Mouse (Mus musculus) kidney, postnatal 0 days (tissue): ENCODE measurements around the gene Rbp4. TPM values are rescaled to one million over a fixed set of nuclear protein-coding genes. Genes with fewer than 3 reads are reported as not detected.

ENCODE experiments used
- ATAC-seq: fragments of 200-750 bp; cut with Nextera tagmentation; replicated peaks from 2 replicates; pipeline ENCODE4 v1.8.0; 2017; ENCODE audit warnings: low read depth, moderate number of reproducible peaks, moderate TSS enrichment, moderate library complexity; ENCODE audit not compliant: low FRiP score
- DNase-seq: peaks from one replicate; pipeline ENCODE4 v3.0.0-alpha.2; 2016; ENCODE audit warnings: low spot score
- H3K27ac ChIP-seq: fragments of 300-500 bp; sonication (generic); 2 replicates; pipeline ENCODE4 v1.5.1; 2014; ENCODE audit warnings: mild to moderate bottlenecking
- H3K27me3 ChIP-seq: fragments of 300-500 bp; sonication (generic); 2 replicates; pipeline ENCODE4 v1.6.1; 2014; ENCODE audit warnings: low read length, mixed read lengths; ENCODE audit not compliant: insufficient read depth
- H3K36me3 ChIP-seq: fragments of 300-500 bp; sonication (generic); 2 replicates; pipeline ENCODE4 v1.6.1; 2014; ENCODE audit warnings: low read length, mixed read lengths; ENCODE audit not compliant: insufficient read depth
- H3K4me1 ChIP-seq: fragments of 300-500 bp; sonication (generic); replicated peaks from 2 replicates; pipeline ENCODE4 v1.6.1; 2014; ENCODE audit warnings: antibody characterized with exemption, low read length, mixed read lengths; ENCODE audit not compliant: insufficient read depth
- H3K4me2 ChIP-seq: fragments of 300-500 bp; sonication (generic); 2 replicates; pipeline ENCODE4 v1.6.1; 2014; ENCODE audit warnings: mild to moderate bottlenecking, low read length, moderate library complexity, mixed read lengths
- H3K4me3 ChIP-seq: fragments of 300-500 bp; sonication (generic); replicated peaks from 2 replicates; pipeline ENCODE4 v1.5.1; 2014; ENCODE audit warnings: low read depth, low read length
- H3K9ac ChIP-seq: fragments of 300-500 bp; sonication (generic); 2 replicates; pipeline ENCODE4 v1.6.1; 2014; ENCODE audit warnings: low read depth, low read length
- H3K9me3 ChIP-seq: fragments of 300-500 bp; sonication (generic); replicated peaks from 2 replicates; pipeline ENCODE4 v1.6.1; 2016; ENCODE audit warnings: low read length, inconsistent platforms, mixed read lengths
- CTCF ChIP-seq: IDR thresholded peaks from 2 replicates; pipeline ENCODE4 v1.5.1; 2016; ENCODE audit warnings: antibody characterized with exemption, low read depth, mild to moderate bottlenecking, moderate library complexity
- WGBS: fragments of 180-500 bp; shearing (Covaris S2); extraction: QIAGEN DNeasy Blood & Tissue Kit; methylation state at CpG from one replicate; pipeline ENCODE4 v1.1.7; 2014; 5-methylcytosine and 5-hydroxymethylcytosine counted together
- polyA plus RNA-seq: library from polyadenylated mRNA; unstranded; fragments of >200 nt; fragmentation: Nextera tagmentation; extraction: Ambion mirVana; gene quantifications from 2 replicates; pipeline ENCODE4 v1.2.1, GENCODE M21; 2015

Gene Rbp4
- polyA plus RNA-seq, 1 experiment from 2014 or later = 11.5 TPM

DNA sequence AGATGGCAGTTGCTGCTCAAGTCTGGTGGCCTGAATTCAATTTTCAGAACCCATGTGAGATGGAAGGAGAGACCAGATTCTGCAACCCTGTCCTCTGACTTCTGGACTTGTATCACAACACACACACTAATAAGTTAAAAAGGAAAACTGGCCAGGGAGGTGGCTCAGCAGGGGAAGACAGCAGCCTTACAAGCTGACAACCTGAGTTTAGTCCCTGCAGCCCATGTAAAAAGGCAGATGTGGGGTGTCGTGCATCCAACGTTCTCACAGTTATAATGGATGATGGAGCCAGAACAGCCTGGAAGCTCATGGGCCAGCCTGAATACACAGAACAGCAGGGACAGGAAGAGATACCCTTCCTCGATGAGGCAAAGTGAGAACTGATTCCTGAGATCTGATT lies 43.7 kb downstream of the Rbp4 start:
- no peak for TF ChIP-seq CTCF
- Histone ChIP-seq H3K36me3 (no peaks in the 10 kb centered on the region), H3K4me1 (no peaks in the 10 kb centered on the region), H3K9ac (no peak overlapping the region), H3K4me3 (no peak overlapping the region), H3K9me3 (no peaks in the 10 kb centered on the region), H3K27ac (no peak overlapping the region), H3K4me2 (no peak overlapping the region), H3K27me3 (no peaks in the 10 kb centered on the region)
- DNase-seq (no peak), ATAC-seq (no peak)
- WGBS = 59% methylated on average over 3 of the region's 3 CpGs

DNA sequence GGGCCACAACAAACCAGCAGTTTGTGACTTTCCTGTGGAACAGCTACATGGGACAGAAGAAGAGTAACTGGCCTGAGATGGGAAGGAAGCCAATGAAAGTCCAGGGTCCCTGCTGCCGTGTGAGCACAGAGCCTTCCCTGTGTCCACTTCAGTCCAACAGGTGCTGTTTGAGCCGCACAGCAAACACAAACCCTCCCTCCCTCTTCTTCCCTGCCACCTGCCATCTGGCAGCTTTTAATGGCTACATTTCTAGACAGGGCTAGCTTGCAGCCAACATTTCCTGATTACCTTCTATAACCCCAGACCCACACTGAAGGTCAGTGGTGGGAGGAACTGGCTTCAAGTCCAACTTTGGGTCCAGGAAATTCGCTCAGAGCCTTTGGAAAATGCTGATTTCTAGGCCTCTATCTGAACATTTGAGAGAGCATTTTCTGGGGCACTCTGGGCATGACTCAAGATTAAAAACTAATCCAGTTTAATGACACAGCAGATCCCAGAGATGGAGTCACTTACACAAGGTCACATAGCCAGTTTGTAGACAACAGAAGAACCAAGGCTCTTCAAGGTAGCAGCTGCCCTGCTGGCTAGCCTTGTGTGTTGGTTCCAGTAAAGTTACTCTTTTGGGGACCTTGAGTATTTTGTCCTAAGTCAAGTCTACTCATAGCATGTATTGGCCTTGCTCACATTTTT lies 47.1 kb downstream of the Rbp4 start:
- H3K9me3 ChIP-seq = no peaks in the 10 kb centered on the region
- H3K4me1 ChIP-seq = no peaks in the 10 kb centered on the region
- no peak overlapping the region for H3K4me3 ChIP-seq
- no peak overlapping the region for H3K9ac ChIP-seq
- WGBS = 56% methylated on average over 3 of the region's 3 CpGs
- DNase-seq (no peak), ATAC-seq (no peak)
- no peak overlapping the region for H3K4me2 ChIP-seq
- no peaks in the 10 kb centered on the region for H3K36me3 ChIP-seq
- no peak overlapping the region for H3K27ac ChIP-seq
- TF ChIP-seq CTCF = no peak
- no peaks in the 10 kb centered on the region for H3K27me3 ChIP-seq

DNA sequence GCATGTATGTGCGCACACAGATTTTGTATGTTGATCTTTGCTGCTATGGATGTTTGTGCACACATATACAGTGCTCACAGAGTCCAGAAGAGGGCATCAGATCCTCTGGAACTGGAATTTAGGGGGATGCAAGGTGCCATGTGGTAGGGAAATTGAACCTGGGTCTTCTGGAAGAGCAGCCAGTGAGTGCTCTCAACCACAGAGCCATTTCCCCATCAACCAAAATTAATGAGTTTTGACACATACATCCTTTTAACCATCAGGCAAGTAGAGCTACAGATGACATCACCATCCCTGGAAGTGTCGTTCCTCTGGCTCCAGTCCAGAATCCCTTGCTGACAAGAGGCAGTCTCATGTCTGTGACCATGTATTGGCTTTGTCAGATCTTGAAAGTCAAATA lies 48.8 kb downstream of the Rbp4 start:
- Histone ChIP-seq H3K9ac (no peak overlapping the region), H3K4me3 (no peak overlapping the region), H3K36me3 (peaks cover 13% of the 10 kb centered on the region; the same call in 1 of the 2 replicates), H3K27ac (no peak overlapping the region), H3K4me2 (no peak overlapping the region), H3K9me3 (no peaks in the 10 kb centered on the region), H3K27me3 (no peaks in the 10 kb centered on the region), H3K4me1 (no peaks in the 10 kb centered on the region)
- TF ChIP-seq CTCF = peak; percentile 61
- ATAC-seq = no peak
- 66% methylated on average over 2 of the region's 2 CpGs for WGBS
- DNase-seq = peak; percentile 7

DNA sequence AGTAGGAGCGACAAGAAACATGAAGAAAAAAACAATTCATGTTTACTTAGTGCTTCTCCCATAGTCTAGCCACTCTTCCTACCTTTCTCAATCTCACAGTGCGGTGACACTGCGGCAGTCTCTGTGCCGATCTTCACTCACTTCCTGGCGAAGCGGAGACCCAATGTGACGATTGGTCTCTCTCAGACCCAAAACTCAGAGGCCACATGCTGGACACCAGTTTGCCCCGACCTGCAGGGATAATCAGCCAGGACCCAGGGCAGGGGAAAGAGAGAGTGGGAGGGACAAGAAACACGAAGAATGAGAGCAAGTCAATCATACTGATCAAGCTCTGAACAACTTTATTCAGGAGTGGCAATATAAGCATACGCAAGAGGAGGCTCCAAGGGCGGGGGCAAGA lies 50.0 kb downstream of the Rbp4 start:
- H3K9ac ChIP-seq = no peak overlapping the region
- WGBS = 84% methylated on average over 11 of the region's 11 CpGs
- ATAC-seq (no peak), DNase-seq (no peak)
- TF ChIP-seq CTCF = no peak
- H3K27me3 ChIP-seq = no peaks in the 10 kb centered on the region
- H3K4me3 ChIP-seq = no peak overlapping the region
- H3K4me2 ChIP-seq = no peak overlapping the region
- H3K4me1 ChIP-seq = no peaks in the 10 kb centered on the region
- H3K36me3 ChIP-seq = peaks cover 25% of the 10 kb centered on the region; the same call in 1 of the 2 replicates
- no peak overlapping the region for H3K27ac ChIP-seq
- H3K9me3 ChIP-seq = no peaks in the 10 kb centered on the region

DNA sequence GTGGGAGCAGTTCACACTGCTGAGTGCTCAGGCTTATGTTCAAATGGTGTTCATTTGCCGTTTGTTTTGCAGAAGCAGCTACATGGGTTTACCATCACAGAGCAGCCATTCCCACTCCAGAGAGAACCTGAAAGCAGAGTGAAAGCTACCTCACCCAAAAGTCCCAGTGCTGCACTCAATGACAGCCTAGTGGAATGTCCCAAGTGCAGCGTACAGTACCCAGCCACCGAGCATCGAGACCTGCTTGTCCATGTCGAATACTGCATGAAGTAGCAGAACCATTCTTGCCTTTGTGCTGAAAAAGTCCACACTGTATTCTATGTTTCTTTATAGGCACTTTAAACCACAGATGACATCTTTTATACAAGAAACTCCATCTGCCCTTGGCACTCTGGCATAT lies 51.9 kb downstream of the Rbp4 start:
- no peak overlapping the region for H3K9ac ChIP-seq
- H3K4me1 ChIP-seq = no peaks in the 10 kb centered on the region
- H3K4me3 ChIP-seq = no peak overlapping the region
- no peak overlapping the region for H3K27ac ChIP-seq
- DNase-seq = no peak
- H3K27me3 ChIP-seq = no peaks in the 10 kb centered on the region
- no peak for ATAC-seq
- TF ChIP-seq CTCF = no peak
- H3K4me2 ChIP-seq = no peak overlapping the region
- H3K36me3 ChIP-seq = peaks cover 28% of the 10 kb centered on the region; the same call in 1 of the 2 replicates
- WGBS = 95% methylated on average over 5 of the region's 5 CpGs
- H3K9me3 ChIP-seq = no peaks in the 10 kb centered on the region

Other genes starting within 250 kb of the Rbp4 start
- gene Myof, start 81.7 kb downstream of the Rbp4 start, polyA plus RNA-seq = 28.0 and 28.1 TPM in 2 replicates
- gene Cep55, start 70.3 kb downstream of the Rbp4 start, polyA plus RNA-seq = 13.8 and 15.5 TPM in 2 replicates
- 2.0 and 2.6 TPM in 2 replicates for gene Ffar4, start 28.2 kb downstream of the Rbp4 start, polyA plus RNA-seq
- 0.15 and 0.16 TPM in 2 replicates for gene Pde6c, start 7.5 kb upstream of the Rbp4 start, polyA plus RNA-seq
- gene Fra10ac1, start 98.9 kb upstream of the Rbp4 start, polyA plus RNA-seq = 36.5 and 37.6 TPM in 2 replicates
- 1.4 and 1.6 TPM in 2 replicates for gene Lgi1, start 139.3 kb upstream of the Rbp4 start, polyA plus RNA-seq